Mouse (Mus musculus): ENCODE results near the gene Fstl4.

- no peak for TF ChIP-seq ZNF384 (IDR thresholded peaks at IDR 0.05; ENCODE audit: low read depth, low read length)
- TF ChIP-seq CHD2 (IDR thresholded peaks at IDR 0.05; ENCODE audit: low read depth, low read length) = no peak
- no peak for TF ChIP-seq ZC3H11A (IDR thresholded peaks at IDR 0.05; ENCODE audit: borderline replicate concordance, low read depth, low read length)
These were observed 303.5 kb downstream of the Fstl4 start for GRCm38 (mm10) chr11:53067699-53068478.

Measured in ES-E14 (cell line).